Mouse (Mus musculus) hindbrain, embryonic 13.5 days (tissue): ENCODE data around the gene Aup1. TPM values are rescaled to one million over a fixed set of nuclear protein-coding genes. Genes with fewer than 3 reads are reported as not detected.

Source experiments
- ATAC-seq: fragments of 200-750 bp; cut with Nextera tagmentation; 2 replicates; pipeline ENCODE4 v1.8.0; 2017; ENCODE audit warnings: moderate TSS enrichment; ENCODE audit not compliant: low FRiP score
- H3K27ac ChIP-seq: fragments of 300-500 bp; sonication (generic); 2 replicates; pipeline ENCODE4 v1.5.1; 2015; ENCODE audit warnings: inconsistent platforms, mild to moderate bottlenecking, moderate library complexity
- H3K27me3 ChIP-seq: fragments of 300-500 bp; sonication (generic); 2 replicates; pipeline ENCODE4 v1.6.1; 2015; ENCODE audit warnings: mild to moderate bottlenecking, inconsistent platforms
- H3K36me3 ChIP-seq: fragments of 300-500 bp; sonication (generic); 2 replicates; pipeline ENCODE4 v1.6.1; 2015; ENCODE audit warnings: mild to moderate bottlenecking, inconsistent platforms
- H3K4me1 ChIP-seq: fragments of 300-500 bp; sonication (generic); replicated peaks from 2 replicates; pipeline ENCODE4 v1.6.1; 2015; ENCODE audit warnings: inconsistent platforms
- H3K4me2 ChIP-seq: fragments of 300-500 bp; sonication (generic); 2 replicates; pipeline ENCODE4 v1.6.1; 2015; ENCODE audit warnings: inconsistent platforms, mild to moderate bottlenecking, moderate library complexity
- H3K4me3 ChIP-seq: fragments of 300-500 bp; sonication (generic); 2 replicates; pipeline ENCODE4 v1.5.1; 2015; ENCODE audit warnings: mild to moderate bottlenecking, inconsistent platforms
- H3K9ac ChIP-seq: fragments of 300-500 bp; sonication (generic); 2 replicates; pipeline ENCODE4 v1.6.1; 2015; ENCODE audit warnings: mild to moderate bottlenecking, inconsistent platforms
- H3K9me3 ChIP-seq: fragments of 300-500 bp; sonication (generic); 2 replicates; pipeline ENCODE4 v1.6.1; 2016; ENCODE audit warnings: inconsistent platforms
- WGBS: fragments of 180-500 bp; shearing (Covaris S2); methylation state at CpG from one replicate; pipeline ENCODE4 v1.1.7; 2015; 5-methylcytosine and 5-hydroxymethylcytosine counted together
- polyA plus RNA-seq: library from polyadenylated mRNA; unstranded; fragments of >200 nt; fragmentation: Nextera tagmentation; extraction: Ambion mirVana; gene quantifications from 2 replicates; pipeline ENCODE4 v1.2.1, GENCODE M21; 2015

Gene Aup1
- polyA plus RNA-seq, 1 experiment from 2014 or later = 168 TPM

DNA sequence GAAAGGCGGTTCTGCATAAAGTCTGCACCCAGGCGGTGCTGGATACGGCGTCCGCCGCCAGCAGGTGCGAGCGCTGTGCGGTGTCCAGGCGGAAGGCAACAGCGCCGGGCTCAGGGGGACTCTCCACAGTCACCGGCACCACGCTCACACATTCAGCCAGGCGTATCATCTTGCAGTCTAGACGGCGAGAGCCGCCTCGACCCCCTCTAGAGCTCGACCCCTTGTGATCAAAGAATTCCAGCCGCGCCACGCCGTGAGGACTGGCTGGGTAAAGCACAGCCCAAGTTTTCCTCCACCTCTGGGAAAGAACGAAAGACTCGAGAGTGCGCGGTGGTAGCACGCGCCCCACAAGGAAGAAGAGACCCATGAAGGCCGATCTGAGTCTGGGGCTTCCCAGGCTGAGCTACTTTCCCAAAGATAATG lies 21.5 kb upstream of the Aup1 start:
- Histone ChIP-seq H3K9me3 (no peaks in the 10 kb centered on the region), H3K27me3 (peaks cover 77% of the 10 kb centered on the region), H3K4me2 (peak overlapping the region; percentile 76), H3K4me3 (peak overlapping the region; percentile 48), H3K4me1 (peaks cover 29% of the 10 kb centered on the region), H3K27ac (0 out of 2 replicates have a peak overlapping the region, but pooled peaks have one; percentile 53), H3K36me3 (no peaks in the 10 kb centered on the region), H3K9ac (peak overlapping the region; percentile 63; the same call in 1 of the 2 replicates)
- 2% methylated on average over 31 of the region's 31 CpGs for WGBS
- peak; percentile 40; the same call in 1 of the 2 replicates for ATAC-seq

- Histone ChIP-seq H3K4me1 (peaks cover 34% of the 10 kb centered on the region), H3K27ac (peak within 1 kb of the TSS; percentile 53), H3K9me3 (no peaks in the 10 kb centered on the region), H3K4me2 (peak within 1 kb of the TSS; percentile 76), H3K27me3 (peaks cover 70% of the 10 kb centered on the region), H3K36me3 (no peaks in the 10 kb centered on the region), H3K9ac (peak within 1 kb of the TSS; percentile 63), H3K4me3 (peak within 1 kb of the TSS; percentile 48)
- ATAC-seq = peak; percentile 67
- WGBS = under 1% methylated on average over 51 of the region's 51 CpGs
Observed at GRCm38 (mm10) chr6:83033249-83034185, 20.8 kb upstream of the Aup1 start, which contains the start of the genes Dok1 and Loxl3. TSS of gene Dok1 (minus strand) at chr6:83033471. TSS of gene Loxl3 (plus strand) at chr6:83034173.

GRCm38 (mm10) chr6:83034463-83035055 lies 19.8 kb upstream of the Aup1 start:
- Histone ChIP-seq H3K27me3 (peaks cover 64% of the 10 kb centered on the region), H3K36me3 (no peaks in the 10 kb centered on the region), H3K27ac (no peak overlapping the region), H3K9ac (peak overlapping the region; percentile 63), H3K4me2 (peak overlapping the region; percentile 76), H3K9me3 (no peaks in the 10 kb centered on the region), H3K4me1 (peaks cover 38% of the 10 kb centered on the region), H3K4me3 (peak overlapping the region; percentile 48)
- 16% methylated on average over 5 of the region's 5 CpGs for WGBS
- ATAC-seq = no peak

DNA sequence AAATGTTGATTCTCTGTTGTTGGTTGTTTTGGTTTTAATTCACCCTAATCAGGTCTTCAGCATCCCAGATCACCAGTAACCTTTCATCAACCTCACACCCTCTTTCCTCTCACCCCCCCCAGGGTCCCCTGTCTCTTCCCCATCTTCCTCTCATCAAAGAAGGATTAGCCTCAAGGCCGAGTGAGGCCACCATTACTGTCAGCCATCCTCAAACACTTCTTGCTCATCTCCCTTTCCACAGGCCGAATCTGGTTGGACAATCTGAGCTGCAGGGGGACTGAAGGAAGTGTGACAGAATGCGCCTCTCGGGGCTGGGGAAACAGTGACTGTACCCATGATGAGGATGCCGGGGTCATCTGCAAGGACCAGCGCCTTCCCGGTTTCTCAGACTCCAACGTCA lies 17.1 kb upstream of the Aup1 start:
- Histone ChIP-seq H3K4me3 (no peak overlapping the region), H3K27me3 (peaks cover 39% of the 10 kb centered on the region), H3K36me3 (no peaks in the 10 kb centered on the region), H3K9me3 (no peaks in the 10 kb centered on the region), H3K27ac (no peak overlapping the region), H3K4me1 (peaks cover 34% of the 10 kb centered on the region), H3K9ac (no peak overlapping the region), H3K4me2 (no peak overlapping the region)
- 88% methylated on average over 8 of the region's 8 CpGs for WGBS
- no peak for ATAC-seq

- H3K4me2 ChIP-seq = peak overlapping the region; percentile 53
- no peak overlapping the region for H3K27ac ChIP-seq
- peaks cover 20% of the 10 kb centered on the region for H3K4me1 ChIP-seq
- peak overlapping the region; percentile 43 for H3K9ac ChIP-seq
- no peaks in the 10 kb centered on the region for H3K9me3 ChIP-seq
- H3K27me3 ChIP-seq = peaks cover 25% of the 10 kb centered on the region
- no peaks in the 10 kb centered on the region for H3K36me3 ChIP-seq
- WGBS = 5% methylated on average over 24 of the region's 24 CpGs
- peak; percentile 65 for ATAC-seq
- H3K4me3 ChIP-seq = peak overlapping the region; percentile 26
Observed at GRCm38 (mm10) chr6:83038496-83039012, 15.8 kb upstream of the Aup1 start.

DNA sequence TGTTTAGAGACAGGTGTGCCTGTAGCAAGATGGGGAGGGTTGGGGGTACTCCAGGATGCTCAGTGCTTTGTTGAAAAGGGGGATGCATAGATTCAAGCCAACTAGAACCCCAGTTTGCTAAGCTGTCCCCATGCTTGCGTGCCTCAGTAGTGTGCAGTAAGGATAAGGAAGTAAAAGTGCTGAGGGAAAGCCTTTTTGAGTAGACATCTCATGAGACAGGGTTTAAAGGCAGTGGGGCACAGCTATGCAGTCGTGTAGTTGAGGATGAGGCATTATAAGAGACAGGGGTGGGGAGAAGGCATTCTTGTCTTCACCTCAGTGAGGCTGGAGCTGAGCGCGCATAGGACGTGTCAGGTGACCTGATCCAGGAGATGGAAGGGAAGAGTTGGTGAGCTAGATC lies 13.7 kb upstream of the Aup1 start:
- no peak overlapping the region for H3K4me2 ChIP-seq
- no peak overlapping the region for H3K4me3 ChIP-seq
- H3K27ac ChIP-seq = no peak overlapping the region
- 80% methylated on average over 5 of the region's 5 CpGs for WGBS
- no peaks in the 10 kb centered on the region for H3K9me3 ChIP-seq
- H3K27me3 ChIP-seq = peaks cover 6% of the 10 kb centered on the region
- H3K36me3 ChIP-seq = no peaks in the 10 kb centered on the region
- no peak overlapping the region for H3K9ac ChIP-seq
- peaks cover 9% of the 10 kb centered on the region for H3K4me1 ChIP-seq
- no peak for ATAC-seq

- H3K27me3 ChIP-seq = no peaks in the 10 kb centered on the region
- H3K4me2 ChIP-seq = no peak overlapping the region
- no peak for ATAC-seq
- H3K4me1 ChIP-seq = peaks cover 4% of the 10 kb centered on the region
- H3K4me3 ChIP-seq = no peak overlapping the region
- no peak overlapping the region for H3K9ac ChIP-seq
- H3K27ac ChIP-seq = no peak overlapping the region
- WGBS = 65% methylated on average over 6 of the region's 6 CpGs
- H3K9me3 ChIP-seq = no peaks in the 10 kb centered on the region
- H3K36me3 ChIP-seq = no peaks in the 10 kb centered on the region
Observed at GRCm38 (mm10) chr6:83043561-83043960, 10.8 kb upstream of the Aup1 start.

- no peaks in the 10 kb centered on the region for H3K9me3 ChIP-seq
- H3K4me3 ChIP-seq = no peak overlapping the region
- no peaks in the 10 kb centered on the region for H3K4me1 ChIP-seq
- 92% methylated on average over 5 of the region's 5 CpGs for WGBS
- no peak overlapping the region for H3K4me2 ChIP-seq
- ATAC-seq = no peak
- no peak overlapping the region for H3K27ac ChIP-seq
- H3K9ac ChIP-seq = no peak overlapping the region
- H3K27me3 ChIP-seq = no peaks in the 10 kb centered on the region
- H3K36me3 ChIP-seq = no peaks in the 10 kb centered on the region
Observed at GRCm38 (mm10) chr6:83043993-83044392, 10.3 kb upstream of the Aup1 start.

GRCm38 (mm10) chr6:83044742-83045141 lies 9.6 kb upstream of the Aup1 start:
- H3K36me3 ChIP-seq = no peaks in the 10 kb centered on the region
- no peaks in the 10 kb centered on the region for H3K27me3 ChIP-seq
- no peak overlapping the region for H3K4me3 ChIP-seq
- no peak overlapping the region for H3K9ac ChIP-seq
- ATAC-seq = no peak
- no peaks in the 10 kb centered on the region for H3K9me3 ChIP-seq
- no peaks in the 10 kb centered on the region for H3K4me1 ChIP-seq
- WGBS = 80% methylated on average over 9 of the region's 9 CpGs
- H3K4me2 ChIP-seq = no peak overlapping the region
- H3K27ac ChIP-seq = no peak overlapping the region

- H3K9ac ChIP-seq = no peak overlapping the region
- 73% methylated on average over 10 of the region's 10 CpGs for WGBS
- H3K27me3 ChIP-seq = no peaks in the 10 kb centered on the region
- H3K4me2 ChIP-seq = no peak overlapping the region
- H3K36me3 ChIP-seq = peaks cover 15% of the 10 kb centered on the region
- H3K4me1 ChIP-seq = peaks cover 15% of the 10 kb centered on the region
- no peak overlapping the region for H3K4me3 ChIP-seq
- ATAC-seq = no peak
- no peak overlapping the region for H3K27ac ChIP-seq
- H3K9me3 ChIP-seq = no peaks in the 10 kb centered on the region
Observed at GRCm38 (mm10) chr6:83049367-83049766, 5.0 kb upstream of the Aup1 start.

GRCm38 (mm10) chr6:83053136-83053960 lies 973 bp upstream of the Aup1 start:
- Histone ChIP-seq H3K9ac (peak overlapping the region; percentile 95), H3K4me3 (peak overlapping the region; percentile 98), H3K27ac (peak overlapping the region; percentile 92), H3K36me3 (peaks cover 38% of the 10 kb centered on the region), H3K4me1 (peaks cover 31% of the 10 kb centered on the region), H3K4me2 (peak overlapping the region; percentile 91), H3K9me3 (no peaks in the 10 kb centered on the region), H3K27me3 (no peaks in the 10 kb centered on the region)
- 3% methylated on average over 26 of the region's 26 CpGs for WGBS
- peak; percentile 2; the same call in 1 of the 2 replicates for ATAC-seq
